Mouse (Mus musculus) 3134 (cell line): Measurements from ENCODE around the gene Pim3.
"Not testable (repeated sequence)": the region's sequence is repeated elsewhere in the genome, so short reads cannot be mapped to it uniquely, and the experiment has no call there.

Experiments used
- DNase-seq: peaks from one replicate; pipeline ENCODE4 v3.0.0-alpha.2; 2011; ENCODE audit warnings: low spot score; ENCODE audit not compliant: insufficient read length; ENCODE audit errors: extremely low read depth

The Pim3 gene

GRCm38 (mm10) chr15:88861772-88862622 lies at the start of gene Pim3:
Gene Pim3, plus strand, starts transcription at chr15:88862186.
- DNase-seq: peak; percentile 99

- no peak for DNase-seq
Observed at GRCm38 (mm10) chr15:88813262-88813661, 48.7 kb upstream of the Pim3 start.

- DNase-seq: not testable (repeated sequence)
Observed at GRCm38 (mm10) chr15:88813873-88814272, 48.1 kb upstream of the Pim3 start.

GRCm38 (mm10) chr15:88814411-88815047 lies 47.5 kb upstream of the Pim3 start:
- no peak for DNase-seq

DNA sequence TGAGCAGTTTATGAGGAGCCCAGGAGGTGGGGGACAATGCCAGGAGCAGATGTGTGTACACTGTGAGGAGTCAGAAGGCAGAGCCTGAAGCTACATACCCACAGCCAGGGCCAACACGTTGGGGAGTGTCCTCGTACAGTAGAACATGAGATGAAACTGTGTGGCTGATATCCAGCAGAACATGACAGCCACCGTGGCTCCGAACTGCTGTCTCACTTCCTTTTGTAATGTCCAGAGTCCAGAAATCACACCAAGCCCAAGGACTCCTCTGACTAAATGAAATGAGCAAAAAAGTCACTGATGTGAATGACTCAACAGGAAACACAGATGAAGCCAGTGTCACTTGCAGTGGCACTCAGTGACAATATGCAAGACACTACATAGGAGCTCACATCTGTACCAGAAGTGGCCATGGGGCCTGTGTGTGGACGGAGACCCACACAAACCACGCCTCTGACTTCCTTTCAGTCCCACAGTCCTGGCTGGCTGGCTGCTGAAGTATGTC lies 46.7 kb upstream of the Pim3 start:
- no peak for DNase-seq

- DNase-seq: peak; percentile 99
Observed at GRCm38 (mm10) chr15:88819026-88819905, 42.7 kb upstream of the Pim3 start, which contains the start of the genes Alg12 and Creld2. Gene Alg12, minus strand, starts transcription at chr15:88819318. Gene Creld2, plus strand, starts transcription at chr15:88819646.

- DNase-seq: no peak
Observed at GRCm38 (mm10) chr15:88819906-88820303, 42.1 kb upstream of the Pim3 start.

DNA sequence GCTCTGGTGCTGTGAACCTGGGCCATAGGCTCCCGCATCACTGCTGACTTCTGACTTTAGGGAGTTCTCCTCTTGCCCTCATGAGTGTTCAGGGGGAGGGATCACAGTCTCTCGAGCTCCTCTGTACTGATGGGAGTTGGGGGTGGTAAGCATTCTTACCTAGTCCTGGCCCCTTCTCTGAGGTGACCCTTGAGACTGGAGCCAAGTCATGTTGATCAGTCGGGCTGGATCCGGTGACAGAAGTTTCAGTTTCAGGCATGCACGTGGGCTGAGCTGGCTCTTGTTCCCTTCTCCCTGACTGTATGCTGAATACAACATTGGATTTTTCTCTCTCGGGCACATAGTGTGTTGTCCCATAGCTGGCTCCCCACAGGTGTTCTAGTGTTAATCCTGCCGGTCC lies 40.6 kb upstream of the Pim3 start:
- no peak for DNase-seq

DNA sequence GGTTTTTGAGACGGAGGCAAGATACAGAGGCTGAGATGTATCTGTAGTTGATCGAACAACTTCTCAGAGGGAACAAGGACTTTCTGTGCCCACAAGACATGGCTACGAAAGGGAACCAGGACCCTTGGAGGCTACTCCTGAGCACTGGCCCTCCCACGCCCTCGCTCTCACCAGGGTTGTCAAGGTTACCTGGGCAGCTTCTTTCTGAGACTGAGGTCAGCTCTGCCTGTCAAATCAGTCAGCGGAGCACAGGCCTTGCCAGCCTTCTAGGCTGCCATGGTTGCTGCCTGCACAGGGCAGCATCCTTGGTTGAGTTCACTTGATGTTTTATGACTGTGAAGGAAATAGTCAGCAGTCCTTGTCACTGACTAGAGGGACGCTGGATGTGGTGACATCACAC lies 39.5 kb upstream of the Pim3 start:
- DNase-seq: no peak

GRCm38 (mm10) chr15:88823376-88823775 lies 38.6 kb upstream of the Pim3 start:
- DNase-seq: no peak

GRCm38 (mm10) chr15:88827466-88827865 lies 34.5 kb upstream of the Pim3 start:
- DNase-seq: no peak

GRCm38 (mm10) chr15:88827991-88828799 lies 33.8 kb upstream of the Pim3 start:
- DNase-seq: peak; percentile 70

- peak; percentile 78 for DNase-seq
Observed at GRCm38 (mm10) chr15:88828800-88829705, 32.9 kb upstream of the Pim3 start.

- DNase-seq: no peak
Observed at GRCm38 (mm10) chr15:88829791-88830440, 32.1 kb upstream of the Pim3 start.

GRCm38 (mm10) chr15:88830696-88831095 lies 31.3 kb upstream of the Pim3 start:
- DNase-seq: no peak

- DNase-seq: no peak
Observed at GRCm38 (mm10) chr15:88831482-88831881, 30.5 kb upstream of the Pim3 start.

- no peak for DNase-seq
Observed at GRCm38 (mm10) chr15:88832536-88832935, 29.4 kb upstream of the Pim3 start.

DNA sequence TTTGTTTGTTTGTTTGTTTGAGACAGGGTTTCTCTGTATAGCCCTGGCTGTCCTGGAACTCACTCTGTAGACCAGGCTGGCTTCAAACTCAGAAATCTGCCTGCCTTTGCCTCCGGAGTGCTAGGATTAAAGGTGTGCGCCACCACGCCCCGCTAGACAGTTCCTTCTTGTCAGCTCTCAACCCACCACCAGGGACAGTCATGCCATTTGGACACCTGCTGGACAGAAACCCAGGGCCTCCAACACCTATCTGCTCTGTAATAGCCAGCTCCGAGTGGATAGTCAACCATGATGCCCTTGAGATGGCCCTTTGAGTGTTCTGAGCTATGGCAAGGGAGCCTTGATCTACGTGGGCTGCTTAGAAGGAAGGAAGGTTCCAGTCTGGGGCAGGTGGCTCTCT lies 26.0 kb upstream of the Pim3 start:
- no peak for DNase-seq
